Mouse (Mus musculus) lung, postnatal 0 days (tissue): ENCODE measurements around the gene Smyd5. TPM values are rescaled to one million over a fixed set of nuclear protein-coding genes. Genes with fewer than 3 reads are reported as not detected.

Experiments used
- ATAC-seq: fragments of 200-750 bp; cut with Nextera tagmentation; 2 replicates; pipeline ENCODE4 v1.8.0; 2017; ENCODE audit warnings: moderate library complexity
- DNase-seq: peaks from one replicate; pipeline ENCODE4 v3.0.0-alpha.2; 2016; ENCODE audit warnings: low spot score
- H3K27ac ChIP-seq: fragments of 300-500 bp; sonication (generic); 2 replicates; pipeline ENCODE4 v1.5.1; 2014; ENCODE audit warnings: antibody characterized with exemption, mild to moderate bottlenecking, low read length, mixed read lengths
- H3K27me3 ChIP-seq: fragments of 300-500 bp; sonication (generic); replicated peaks from 2 replicates; pipeline ENCODE4 v1.6.1; 2014; ENCODE audit warnings: low read length, mixed read lengths; ENCODE audit not compliant: insufficient read depth
- H3K36me3 ChIP-seq: fragments of 300-500 bp; sonication (generic); 2 replicates; pipeline ENCODE4 v1.6.1; 2014; ENCODE audit warnings: low read length, mixed read lengths; ENCODE audit not compliant: insufficient read depth
- H3K4me1 ChIP-seq: fragments of 300-500 bp; sonication (generic); 2 replicates; pipeline ENCODE4 v1.6.1; 2014; ENCODE audit warnings: antibody characterized with exemption, low read depth, low read length, mixed read lengths; ENCODE audit not compliant: insufficient read depth
- H3K4me2 ChIP-seq: fragments of 300-500 bp; sonication (generic); replicated peaks from 2 replicates; pipeline ENCODE4 v1.6.1; 2014; ENCODE audit warnings: low read depth, mild to moderate bottlenecking, low read length, moderate library complexity, mixed read lengths
- H3K4me3 ChIP-seq: fragments of 300-500 bp; sonication (generic); 2 replicates; pipeline ENCODE4 v1.5.1; 2014; ENCODE audit warnings: low read depth, low read length
- H3K9ac ChIP-seq: fragments of 300-500 bp; sonication (generic); replicated peaks from 2 replicates; pipeline ENCODE4 v1.6.1; 2014; ENCODE audit warnings: low read depth, mild to moderate bottlenecking
- H3K9me3 ChIP-seq: fragments of 300-500 bp; sonication (generic); 2 replicates; pipeline ENCODE4 v1.6.1; 2016; ENCODE audit warnings: low read length, mixed read lengths
- CTCF ChIP-seq: IDR thresholded peaks from 2 replicates; pipeline ENCODE4 v1.5.1; 2016; ENCODE audit warnings: antibody characterized with exemption, mild to moderate bottlenecking
- EP300 ChIP-seq: IDR thresholded peaks from 2 replicates; pipeline ENCODE4 v1.6.1; 2016; ENCODE audit warnings: antibody characterized with exemption, mild to moderate bottlenecking, control low read depth
- WGBS: fragments of 180-500 bp; shearing (Covaris S2); extraction: QIAGEN DNeasy Blood & Tissue Kit; methylation state at CpG from one replicate; pipeline ENCODE4 v1.1.7; 2014; 5-methylcytosine and 5-hydroxymethylcytosine counted together
- polyA plus RNA-seq: library from polyadenylated mRNA; unstranded; fragments of >200 nt; fragmentation: Nextera tagmentation; extraction: Ambion mirVana; gene quantifications from 2 replicates; pipeline ENCODE4 v1.2.1, GENCODE M21; 2015

The Smyd5 gene
- polyA plus RNA-seq, 1 experiment from 2014 or later, result 13.3 TPM

GRCm38 (mm10) chr6:85469660-85470430 is 38.1 kb downstream of the Smyd5 start:
- WGBS, result 67% methylated on average over 5 of the region's 5 CpGs
- Histone ChIP-seq H3K9ac (no peak overlapping the region), H3K9me3 (no peaks in the 10 kb centered on the region), H3K4me1 (no peaks in the 10 kb centered on the region), H3K27ac (no peak overlapping the region), H3K36me3 (peaks cover 38% of the 10 kb centered on the region), H3K27me3 (no peaks in the 10 kb centered on the region), H3K4me2 (no peak overlapping the region), H3K4me3 (no peak overlapping the region)
- ATAC-seq (no peak), DNase-seq (no peak)
- no peak for TF ChIP-seq CTCF
- no peak for TF ChIP-seq EP300

GRCm38 (mm10) chr6:85471962-85472361 is 40.2 kb downstream of the Smyd5 start:
- H3K27me3 ChIP-seq, result no peaks in the 10 kb centered on the region
- peaks cover 18% of the 10 kb centered on the region; the same call in 1 of the 2 replicates for H3K36me3 ChIP-seq
- no peaks in the 10 kb centered on the region for H3K4me1 ChIP-seq
- H3K4me3 ChIP-seq, result no peak overlapping the region
- WGBS, result 58% methylated on average over 8 of the region's 8 CpGs
- DNase-seq, result no peak
- H3K27ac ChIP-seq, result no peak overlapping the region
- no peaks in the 10 kb centered on the region for H3K9me3 ChIP-seq
- no peak for ATAC-seq
- TF ChIP-seq EP300 (no peak), CTCF (no peak)
- H3K4me2 ChIP-seq, result no peak overlapping the region
- no peak overlapping the region for H3K9ac ChIP-seq

GRCm38 (mm10) chr6:85472542-85472941 is 40.8 kb downstream of the Smyd5 start:
- TF ChIP-seq CTCF (no peak), EP300 (no peak)
- no peaks in the 10 kb centered on the region for H3K9me3 ChIP-seq
- H3K36me3 ChIP-seq, result peaks cover 13% of the 10 kb centered on the region; the same call in 1 of the 2 replicates
- H3K9ac ChIP-seq, result no peak overlapping the region
- no peaks in the 10 kb centered on the region for H3K27me3 ChIP-seq
- H3K27ac ChIP-seq, result no peak overlapping the region
- no peak overlapping the region for H3K4me3 ChIP-seq
- no peak overlapping the region for H3K4me2 ChIP-seq
- ATAC-seq (no peak), DNase-seq (no peak)
- 64% methylated on average over 5 of the region's 5 CpGs for WGBS
- no peaks in the 10 kb centered on the region for H3K4me1 ChIP-seq

- H3K9me3 ChIP-seq, result no peaks in the 10 kb centered on the region
- no peak overlapping the region for H3K4me2 ChIP-seq
- H3K27ac ChIP-seq, result no peak overlapping the region
- no peak for TF ChIP-seq EP300
- TF ChIP-seq CTCF, result no peak
- no peak overlapping the region for H3K4me3 ChIP-seq
- no peak for DNase-seq
- H3K27me3 ChIP-seq, result no peaks in the 10 kb centered on the region
- no peak overlapping the region for H3K9ac ChIP-seq
- H3K36me3 ChIP-seq, result no peaks in the 10 kb centered on the region
- H3K4me1 ChIP-seq, result no peaks in the 10 kb centered on the region
- ATAC-seq, result no peak
- WGBS, result 81% methylated on average over 3 of the region's 3 CpGs
These were observed 43.8 kb downstream of the Smyd5 start for GRCm38 (mm10) chr6:85475581-85475980.

- no peak for ATAC-seq
- Histone ChIP-seq H3K9me3 (no peaks in the 10 kb centered on the region), H3K4me1 (no peaks in the 10 kb centered on the region), H3K9ac (no peak overlapping the region), H3K4me3 (no peak overlapping the region), H3K27me3 (no peaks in the 10 kb centered on the region), H3K36me3 (no peaks in the 10 kb centered on the region), H3K4me2 (no peak overlapping the region), H3K27ac (no peak overlapping the region)
- DNase-seq, result peak; percentile 14
- WGBS, result 19% methylated on average over 10 of the region's 10 CpGs
- TF ChIP-seq EP300 (no peak), CTCF (peak; percentile 64)
These were observed 45.7 kb downstream of the Smyd5 start for GRCm38 (mm10) chr6:85477366-85477917.

GRCm38 (mm10) chr6:85478416-85478815 is 46.6 kb downstream of the Smyd5 start:
- H3K27ac ChIP-seq, result no peak overlapping the region
- H3K4me1 ChIP-seq, result no peaks in the 10 kb centered on the region
- DNase-seq (no peak), ATAC-seq (no peak)
- H3K9ac ChIP-seq, result no peak overlapping the region
- no peak overlapping the region for H3K4me2 ChIP-seq
- 37% methylated on average over 14 of the region's 14 CpGs for WGBS
- H3K36me3 ChIP-seq, result no peaks in the 10 kb centered on the region
- H3K27me3 ChIP-seq, result no peaks in the 10 kb centered on the region
- H3K9me3 ChIP-seq, result no peaks in the 10 kb centered on the region
- TF ChIP-seq EP300 (no peak), CTCF (no peak)
- no peak overlapping the region for H3K4me3 ChIP-seq
